Mouse (Mus musculus) heart, adult 2 months (tissue): ENCODE measurements around the gene Slc30a1.

Source experiments
- CTCF ChIP-seq: fragments of 200-600 bp; IDR thresholded peaks from 2 replicates; pipeline ENCODE4 v1.8.1; 2022; ENCODE audit warnings: antibody characterized with exemption, mild to moderate bottlenecking, moderate library complexity
- POLR2A ChIP-seq: fragments of 200-500 bp; IDR thresholded peaks from 2 replicates; pipeline ENCODE4 v1.6.1; 2011; ENCODE audit warnings: mild to moderate bottlenecking, low read depth, low read length, control low read depth; ENCODE audit not compliant: insufficient read depth

DNA sequence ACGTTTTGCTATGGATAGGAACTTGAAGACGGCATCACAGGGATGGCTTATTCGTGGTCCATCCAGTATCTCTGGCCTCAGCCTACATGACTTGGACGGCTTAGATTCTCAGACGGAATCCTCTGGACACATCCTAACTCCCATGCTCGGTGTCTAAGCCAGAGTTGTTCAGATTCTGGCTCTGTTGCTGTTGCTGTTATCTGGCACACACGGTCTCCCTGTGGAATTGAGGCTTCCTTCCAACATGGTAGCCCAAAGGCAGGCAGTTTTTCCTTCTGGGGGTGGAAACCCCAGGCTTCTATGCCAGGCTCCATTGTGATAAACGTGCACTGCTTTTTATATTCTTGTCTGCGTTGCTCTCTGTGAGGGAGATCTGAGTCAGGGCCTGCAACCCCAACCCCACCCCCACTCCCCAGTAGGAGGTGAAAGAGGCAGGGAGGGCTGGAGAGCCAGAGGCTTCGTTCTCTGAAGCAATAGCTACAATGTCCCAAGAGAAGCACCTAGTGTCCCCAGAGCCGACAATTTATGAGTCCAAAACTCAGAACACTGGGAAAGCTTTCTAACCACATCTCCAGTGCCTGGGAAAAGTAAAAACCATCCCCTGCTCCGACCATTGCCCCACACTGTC, 23.4 kb downstream of the Slc30a1 start:
- TF ChIP-seq CTCF (no peak), POLR2A (no peak)
